Mouse (Mus musculus) G1E (cell line): ENCODE measurements around the gene Atp1b2. TPM values are rescaled to one million over a fixed set of nuclear protein-coding genes. Genes with fewer than 3 reads are reported as not detected.

ENCODE experiments used
- ATAC-seq: 2 replicates; pipeline ENCODE4 v1.8.0; 2016; ENCODE audit warnings: mild to moderate bottlenecking; ENCODE audit not compliant: insufficient number of reproducible peaks, poor library complexity, low FRiP score, severe bottlenecking; ENCODE audit errors: extremely low read depth
- DNase-seq: peaks from one replicate; pipeline ENCODE4 v3.0.0; 2012; ENCODE audit warnings: low spot score
- H3K27me3 ChIP-seq: 2 replicates; pipeline ENCODE4 v1.6.1; 2012; ENCODE audit warnings: mild to moderate bottlenecking, low read length, inconsistent platforms; ENCODE audit not compliant: insufficient read depth
- H3K36me3 ChIP-seq: replicated peaks from 2 replicates; pipeline ENCODE3; 2012; ENCODE audit warnings: mild to moderate bottlenecking, inconsistent platforms
- H3K4me1 ChIP-seq: 2 replicates; pipeline ENCODE4 v1.6.1; 2012; ENCODE audit warnings: low read depth, low read length, inconsistent platforms, mixed read lengths; ENCODE audit not compliant: insufficient read depth
- H3K4me3 ChIP-seq: 2 replicates; pipeline ENCODE4 v1.5.1; 2012; ENCODE audit warnings: low read depth, mild to moderate bottlenecking, inconsistent platforms, low read length, moderate library complexity, mixed read lengths
- H3K9me3 ChIP-seq: replicated peaks from 2 replicates; pipeline ENCODE4 v1.6.1; 2012; ENCODE audit warnings: inconsistent platforms
- CTCF ChIP-seq: IDR thresholded peaks from 2 replicates; pipeline ENCODE4 v1.5.1; 2012; ENCODE audit warnings: low read depth, low read length, inconsistent platforms, mixed read lengths
- GATA1 ChIP-seq: IDR thresholded peaks from 2 replicates; pipeline ENCODE4 v1.6.1; 2012; ENCODE audit warnings: borderline replicate concordance, low read length, inconsistent platforms, mixed read lengths
- GATA2 ChIP-seq: IDR thresholded peaks from 2 replicates; pipeline ENCODE4 v1.6.1; 2012; ENCODE audit warnings: low read depth, low read length, inconsistent platforms, borderline replicate concordance
- POLR2AphosphoS5 ChIP-seq: IDR thresholded peaks from 2 replicates; pipeline ENCODE4 v1.6.1; 2012; ENCODE audit warnings: low read depth, low read length, inconsistent platforms; ENCODE audit not compliant: insufficient replicate concordance
- TAL1 ChIP-seq: conservative IDR thresholded peaks from 2 replicates; pipeline ENCODE4 v1.6.1; 2012; ENCODE audit warnings: low read depth, low read length, inconsistent platforms, mixed read lengths
- polyA plus RNA-seq: library from polyadenylated mRNA; stranded (reverse); fragments of >175 nt; gene quantifications from 2 replicates; pipeline ENCODE4 v1.2.3, GENCODE M21; 2012
- total RNA-seq, 2 experiments: library from RNA; stranded (forward) in 1 of 2; stranded (reverse) in 1 of 2; fragments of 200-1000 nt in 1 of 2; fragments of >200 nt in 1 of 2; fragmentation: Nextera tagmentation in 1 of 2; gene quantifications; 2 replicates each; pipeline ENCODE4 v1.2.3; 2014 to 2017

Atp1b2 gene
- total and polyA plus RNA-seq, 3 experiments: 4.8 to 84.5 (median 50.0) TPM

DNA sequence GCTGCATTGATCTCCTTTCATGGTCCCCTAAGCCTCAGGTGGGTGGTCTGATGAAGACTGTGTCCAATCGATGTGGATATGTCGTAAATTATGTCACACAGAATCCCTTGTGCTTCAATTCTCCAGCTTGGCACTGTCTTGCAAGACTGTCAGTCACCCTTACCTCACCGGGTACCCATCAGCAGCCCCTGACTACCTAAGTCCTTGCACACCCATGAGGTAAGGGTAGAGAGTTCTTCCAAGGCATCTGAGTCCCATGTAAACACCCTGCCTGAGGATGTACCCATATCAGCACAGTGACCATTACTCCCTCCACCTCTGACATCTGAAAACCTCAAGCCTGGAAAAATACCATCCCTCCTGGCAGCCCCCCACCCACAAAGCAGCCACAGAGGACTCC lies 1.4 kb downstream of the Atp1b2 start:
- H3K4me3 ChIP-seq: peak overlapping the region; percentile 80
- DNase-seq (no peak), ATAC-seq (no peak)
- H3K4me1 ChIP-seq: peaks cover 93% of the 10 kb centered on the region
- no peaks in the 10 kb centered on the region for H3K9me3 ChIP-seq
- TF ChIP-seq GATA2 (no peak), POLR2AphosphoS5 (no peak), GATA1 (no peak), CTCF (no peak), TAL1 (no peak)
- H3K36me3 ChIP-seq: peaks cover 40% of the 10 kb centered on the region
- H3K27me3 ChIP-seq: no peaks in the 10 kb centered on the region

DNA sequence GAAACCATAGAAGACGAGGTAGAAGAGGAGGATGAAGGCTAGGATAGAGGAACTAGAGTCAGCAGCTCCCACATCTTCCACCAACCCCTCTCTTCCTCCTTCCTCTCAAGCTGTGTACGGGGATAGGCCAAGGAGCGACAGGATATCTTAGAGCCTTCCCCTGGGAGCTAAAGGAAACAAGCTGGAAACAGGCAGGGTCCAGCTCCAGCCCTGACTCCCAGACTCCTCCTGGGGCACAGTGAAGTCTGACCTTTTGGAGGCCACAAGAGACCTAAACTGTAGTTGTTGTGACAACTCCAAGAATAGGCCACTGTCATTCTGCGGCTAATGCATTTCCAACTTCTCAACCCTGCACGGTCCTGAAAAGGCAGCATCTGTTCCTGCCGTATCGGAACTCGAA lies 2.2 kb downstream of the Atp1b2 start:
- Histone ChIP-seq H3K4me3 (peak overlapping the region; percentile 80; the same call in 1 of the 2 replicates), H3K36me3 (peaks cover 46% of the 10 kb centered on the region), H3K9me3 (no peaks in the 10 kb centered on the region), H3K4me1 (peaks cover 93% of the 10 kb centered on the region), H3K27me3 (no peaks in the 10 kb centered on the region)
- ATAC-seq: no peak
- no peak for TF ChIP-seq TAL1
- no peak for TF ChIP-seq POLR2AphosphoS5
- TF ChIP-seq GATA1: no peak
- TF ChIP-seq CTCF: no peak
- no peak for TF ChIP-seq GATA2
- no peak for DNase-seq

DNA sequence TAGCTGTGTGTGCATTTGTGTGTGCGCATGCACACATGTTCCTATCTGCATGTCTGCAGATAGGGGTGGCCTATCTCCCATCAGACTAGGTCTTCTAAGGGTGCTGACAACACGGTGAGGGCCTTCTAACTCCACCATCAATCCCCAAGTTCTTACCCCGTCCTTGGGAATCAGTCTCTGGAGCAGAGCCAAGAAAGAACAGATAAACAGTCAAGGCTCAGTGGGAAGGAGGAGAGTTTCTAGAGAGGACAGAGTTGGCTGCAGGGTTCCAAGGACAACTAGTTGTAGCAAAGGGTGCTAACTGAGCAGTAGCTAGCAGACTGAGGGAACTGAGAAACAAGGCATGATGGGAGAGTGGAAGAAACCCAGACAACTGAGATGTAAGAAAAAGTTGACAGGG lies 4.0 kb downstream of the Atp1b2 start:
- peaks cover 77% of the 10 kb centered on the region for H3K4me1 ChIP-seq
- H3K9me3 ChIP-seq: no peaks in the 10 kb centered on the region
- TF ChIP-seq GATA2: no peak
- no peak for TF ChIP-seq POLR2AphosphoS5
- no peak for TF ChIP-seq TAL1
- no peak for TF ChIP-seq GATA1
- no peak for TF ChIP-seq CTCF
- H3K4me3 ChIP-seq: no peak overlapping the region
- H3K27me3 ChIP-seq: no peaks in the 10 kb centered on the region
- ATAC-seq (no peak), DNase-seq (no peak)
- H3K36me3 ChIP-seq: peaks cover 54% of the 10 kb centered on the region

DNA sequence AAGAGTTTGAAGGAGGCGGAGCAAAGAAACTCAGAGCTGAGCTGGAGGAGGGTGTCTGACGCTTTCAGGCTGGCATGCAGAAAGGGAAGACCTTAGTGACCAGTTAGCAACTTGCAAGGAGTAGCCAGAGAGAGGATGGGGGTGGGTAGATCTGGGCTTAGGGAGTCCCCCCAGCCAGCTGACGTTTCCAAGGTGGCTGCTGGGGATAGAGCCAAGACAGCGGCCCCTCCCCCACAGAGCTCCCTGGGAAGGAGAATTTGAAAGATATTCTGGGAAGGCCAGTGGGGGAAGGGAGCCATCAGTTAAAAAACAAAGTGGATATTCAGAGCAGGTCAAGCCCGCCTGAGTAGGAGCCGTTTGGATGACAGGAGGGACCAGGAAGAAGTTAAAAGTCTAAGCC lies 5.6 kb downstream of the Atp1b2 start:
- Histone ChIP-seq H3K4me3 (peak overlapping the region; percentile 50; the same call in 1 of the 2 replicates), H3K36me3 (peaks cover 61% of the 10 kb centered on the region), H3K4me1 (peaks cover 66% of the 10 kb centered on the region), H3K27me3 (no peaks in the 10 kb centered on the region), H3K9me3 (no peaks in the 10 kb centered on the region)
- ATAC-seq: no peak
- TF ChIP-seq TAL1 (no peak), GATA2 (no peak), CTCF (no peak), POLR2AphosphoS5 (no peak), GATA1 (no peak)
- no peak for DNase-seq

DNA sequence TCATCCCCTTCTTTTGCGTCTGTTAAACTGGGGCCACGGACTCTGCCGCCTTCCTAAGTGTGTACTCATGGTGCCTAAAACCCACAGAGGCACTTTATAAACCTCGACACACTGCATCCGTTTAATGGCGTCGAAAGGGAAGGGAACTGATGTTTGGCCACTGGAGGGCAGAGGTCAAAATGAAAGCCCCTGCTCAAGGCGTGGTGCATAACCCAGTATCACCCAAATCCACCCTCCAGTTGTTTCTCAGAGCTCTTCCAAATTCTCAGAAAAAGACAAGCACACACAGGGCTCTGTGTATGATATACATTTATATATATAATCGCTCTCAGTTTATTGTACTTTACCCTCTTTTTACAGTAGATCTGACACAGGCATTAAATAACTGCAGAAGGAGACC lies 6.3 kb downstream of the Atp1b2 start:
- ATAC-seq (no peak), DNase-seq (no peak)
- Histone ChIP-seq H3K36me3 (peaks cover 66% of the 10 kb centered on the region), H3K9me3 (no peaks in the 10 kb centered on the region), H3K4me1 (peaks cover 59% of the 10 kb centered on the region), H3K27me3 (no peaks in the 10 kb centered on the region), H3K4me3 (peak overlapping the region; percentile 50; the same call in 1 of the 2 replicates)
- TF ChIP-seq GATA1 (no peak), TAL1 (no peak), POLR2AphosphoS5 (no peak), CTCF (no peak), GATA2 (no peak)

DNA sequence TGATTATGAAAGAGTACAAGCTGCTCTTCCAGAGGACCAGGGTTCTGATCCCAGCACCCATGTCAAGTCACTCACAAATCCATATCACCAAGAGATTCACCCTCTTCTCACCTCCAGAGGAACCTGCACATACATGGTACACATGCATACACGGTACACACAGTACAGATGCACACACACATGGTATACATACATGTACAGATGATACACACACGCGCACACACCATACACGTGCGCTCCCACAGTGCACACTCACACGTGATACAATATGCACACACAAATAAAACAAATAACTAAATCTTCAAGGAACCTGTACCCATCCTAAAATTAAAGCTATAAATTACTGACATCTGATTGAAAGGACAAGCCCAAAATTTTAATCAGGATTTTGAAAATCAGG lies 10.9 kb downstream of the Atp1b2 start:
- no peak for TF ChIP-seq GATA1
- TF ChIP-seq TAL1: no peak
- TF ChIP-seq POLR2AphosphoS5: no peak
- no peak for TF ChIP-seq GATA2
- TF ChIP-seq CTCF: no peak
- Histone ChIP-seq H3K4me1 (peaks cover 46% of the 10 kb centered on the region), H3K9me3 (no peaks in the 10 kb centered on the region), H3K27me3 (no peaks in the 10 kb centered on the region), H3K36me3 (peaks cover 66% of the 10 kb centered on the region), H3K4me3 (no peak overlapping the region)
- no peak for DNase-seq
- ATAC-seq: no peak

DNA sequence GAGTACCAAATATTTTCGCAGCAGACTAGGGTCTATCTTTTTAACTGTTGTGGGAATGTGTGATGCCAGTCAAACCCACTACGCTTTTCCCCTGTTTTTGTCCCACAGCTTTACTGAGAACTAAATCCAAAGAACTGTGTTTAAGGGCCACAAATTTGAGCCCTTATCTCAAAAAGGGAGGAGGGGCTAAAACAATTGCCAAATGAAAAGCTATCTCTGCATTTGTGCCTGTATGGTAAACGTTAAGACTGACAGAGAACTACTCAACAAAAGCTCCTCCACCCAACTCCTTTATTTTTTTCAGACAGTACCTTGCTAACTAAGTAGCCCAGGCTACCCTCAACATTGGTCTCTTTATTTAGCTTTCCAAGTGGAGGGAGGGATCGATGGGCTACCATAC lies 12.9 kb downstream of the Atp1b2 start:
- Histone ChIP-seq H3K27me3 (no peaks in the 10 kb centered on the region), H3K4me3 (no peak overlapping the region), H3K4me1 (peaks cover 53% of the 10 kb centered on the region), H3K9me3 (no peaks in the 10 kb centered on the region), H3K36me3 (peaks cover 78% of the 10 kb centered on the region)
- no peak for ATAC-seq
- DNase-seq: no peak
- TF ChIP-seq POLR2AphosphoS5: no peak
- no peak for TF ChIP-seq GATA1
- TF ChIP-seq CTCF: no peak
- TF ChIP-seq TAL1: no peak
- TF ChIP-seq GATA2: no peak
